Comparison of ENCODE assay signal across 10 mouse cellular contexts in genomic region chr12:86498765-86499164, GRCm38 (mm10).
DNase-seq lines count a peak whose midpoint lies in the region; ATAC-seq lines count a peak whose summit lies in the region.
"Had no signal": no experiment of that assay in that cellular context is flagged by ENCODE, and none has a peak within 500 bp of the region (broad histone marks: within the 10 kb centered on the region; RNA-seq: fewer than 3 reads in every experiment).

No protein-coding gene starts in this region.

- H3K4me3 ChIP-seq in embryonic facial prominence, embryonic 13.5 days: no peak overlapping the region
- no peak overlapping the region for H3K4me3 ChIP-seq in embryonic facial prominence, embryonic 10.5 days
- H3K4me3 ChIP-seq: embryonic facial prominence, embryonic 15.5 days; megakaryocyte, embryonic 14.5 days had no signal

- WGBS in embryonic facial prominence, embryonic 13.5 days: 26% methylated on average over 6 of the region's 6 CpGs
- 37% methylated on average over 6 of the region's 6 CpGs for WGBS in embryonic facial prominence, embryonic 10.5 days

- H3K27ac ChIP-seq in embryonic facial prominence, embryonic 13.5 days: peak overlapping the region; percentile 48; the same call in 1 of the 2 replicates
- no peak overlapping the region for H3K27ac ChIP-seq in embryonic facial prominence, embryonic 10.5 days (replicated peaks)
- H3K27ac ChIP-seq: embryonic facial prominence, embryonic 15.5 days had no signal

- DNase-seq in embryonic facial prominence, embryonic 10.5 days (ENCODE audit: low spot score): no peak
- DNase-seq in adrenal gland, postnatal 10 days: peak; percentile 83
- DNase-seq in heart, adult 11 months: peak; percentile 98
- DNase-seq in kidney, postnatal 36 days: peak; percentile 46 to 71
- DNase-seq in lung, postnatal 14 days: peak; percentile 61
- DNase-seq in embryo, embryonic 10.5 days (ENCODE audit: low spot score): no peak
- DNase-seq in spleen, postnatal 4 days (ENCODE audit: low spot score in 2 of 2): no peak

- no peaks in the 10 kb centered on the region for H3K27me3 ChIP-seq in embryonic facial prominence, embryonic 13.5 days
- 0 out of 2 replicates have a peak, but pooled peaks cover 6% of the 10 kb centered on the region for H3K27me3 ChIP-seq in embryonic facial prominence, embryonic 10.5 days (replicated peaks; ENCODE audit: low read depth, poor library complexity, severe bottlenecking)
- H3K27me3 ChIP-seq: embryonic facial prominence, embryonic 15.5 days had no signal

- no peak for ATAC-seq in embryonic facial prominence, embryonic 13.5 days (ENCODE audit: insufficient number of reproducible peaks, insufficient read depth, low FRiP score, low TSS enrichment, low read depth)

- H3K9ac ChIP-seq in embryonic facial prominence, embryonic 13.5 days: no peak overlapping the region
- H3K9ac ChIP-seq: embryonic facial prominence, embryonic 15.5 days had no signal

- peaks cover 12% of the 10 kb centered on the region for H3K4me1 ChIP-seq in embryonic facial prominence, embryonic 13.5 days
- H3K4me1 ChIP-seq in embryonic facial prominence, embryonic 10.5 days: peaks cover 7% of the 10 kb centered on the region; the same call in 1 of the 2 replicates
- H3K4me1 ChIP-seq: megakaryocyte, embryonic 14.5 days had no signal

- H3K36me3 ChIP-seq in embryonic facial prominence, embryonic 13.5 days: no peaks in the 10 kb centered on the region
- no peaks in the 10 kb centered on the region for H3K36me3 ChIP-seq in embryonic facial prominence, embryonic 10.5 days (replicated peaks)
- H3K36me3 ChIP-seq: embryonic facial prominence, embryonic 15.5 days had no signal

- H3K4me2 ChIP-seq in embryonic facial prominence, embryonic 13.5 days: no peak overlapping the region
- H3K4me2 ChIP-seq: embryonic facial prominence, embryonic 15.5 days had no signal

- H3K9me3 ChIP-seq in embryonic facial prominence, embryonic 13.5 days: no peaks in the 10 kb centered on the region
- H3K9me3 ChIP-seq in embryonic facial prominence, embryonic 10.5 days: no peaks in the 10 kb centered on the region
- H3K9me3 ChIP-seq: embryonic facial prominence, embryonic 15.5 days had no signal

Comparison
In these comparisons a context has a peak if more than half of its experiments do, and no peak if none do; other contexts are left out.
1. DNase-seq: peak in adrenal gland, postnatal 10 days (single experiment), heart, adult 11 months (single experiment), kidney, postnatal 36 days (2 of 2) and lung, postnatal 14 days (single experiment); none in embryonic facial prominence, embryonic 10.5 days (single experiment), embryo, embryonic 10.5 days (single experiment) and spleen, postnatal 4 days (0 of 2).